Mouse (Mus musculus) embryonic facial prominence, embryonic 12.5 days (tissue): Measurements from ENCODE around the gene Erv3. TPM values are rescaled to one million over a fixed set of nuclear protein-coding genes. Genes with fewer than 3 reads are reported as not detected.

ENCODE experiments used
- polyA plus RNA-seq: library from polyadenylated mRNA; unstranded; fragments of >200 nt; fragmentation: Nextera tagmentation; extraction: Ambion mirVana; gene quantifications from 2 replicates; pipeline ENCODE4 v1.2.1, GENCODE M21; 2016

Erv3 gene
- polyA plus RNA-seq, 1 experiment from 2014 or later: not detected

Other genes with a start within 250 kb of the Erv3 start
- gene Prnp, start 50.2 kb upstream of the Erv3 start, polyA plus RNA-seq: 47.0 and 49.2 TPM in 2 replicates
- gene Prn, start 50.2 kb upstream of the Erv3 start, polyA plus RNA-seq: not detected in 2 replicates
- 26.5 and 32.1 TPM in 2 replicates for gene Prnd, start 91.1 kb upstream of the Erv3 start, polyA plus RNA-seq
- gene Rassf2, start 170.5 kb upstream of the Erv3 start, polyA plus RNA-seq: 8.5 and 9.9 TPM in 2 replicates